Mouse (Mus musculus) right cerebral cortex, postnatal 25 days (tissue): ENCODE data around the gene Gsto2.

Source experiments
- DNase-seq: peaks from one replicate; pipeline ENCODE4 v3.0.0; 2022

Gsto2 gene

DNA sequence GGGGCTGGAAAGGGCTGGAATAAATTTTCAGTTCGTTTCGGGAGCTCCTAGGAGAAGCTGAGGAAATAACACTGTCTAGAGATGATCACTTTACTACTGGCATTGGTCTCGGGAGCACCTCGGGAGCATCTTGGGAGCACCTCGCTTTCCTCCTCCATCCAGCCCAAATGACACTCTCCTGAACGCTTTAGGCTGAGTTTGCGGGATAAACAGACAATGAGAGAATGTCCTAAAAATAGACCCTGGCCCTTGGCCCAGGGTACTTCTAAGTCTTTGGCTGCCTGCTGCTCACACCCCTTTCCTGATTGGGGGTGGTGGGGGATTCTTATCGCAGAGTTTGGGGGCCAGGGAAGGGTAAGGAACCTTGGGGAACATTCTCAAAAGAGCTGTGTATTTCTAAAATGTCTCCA lies 54.6 kb downstream of the Gsto2 start:
- no peak for DNase-seq

DNA sequence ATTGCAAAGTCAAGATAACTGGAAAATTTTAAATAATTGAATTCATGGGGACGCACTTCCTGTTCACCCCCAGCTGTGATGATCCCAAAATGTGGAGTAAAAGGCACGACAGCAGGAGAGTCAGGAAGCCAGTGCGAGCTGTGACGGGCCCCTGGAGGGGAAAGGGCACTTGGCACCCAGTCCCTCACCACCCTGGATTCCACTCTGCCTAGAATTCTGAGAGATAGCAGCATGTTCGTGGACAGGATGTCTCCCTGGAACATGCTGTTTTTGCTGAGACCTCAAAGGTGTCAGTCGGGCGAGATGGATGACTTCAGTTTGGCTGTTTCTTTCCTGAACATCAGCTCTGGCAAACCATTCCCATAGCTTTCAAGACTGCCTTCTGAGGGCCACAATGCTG lies 60.5 kb downstream of the Gsto2 start:
- DNase-seq, result no peak

- DNase-seq, result no peak
Measured at GRCm38 (mm10) chr19:47927032-47927431, 61.7 kb downstream of the Gsto2 start.

GRCm38 (mm10) chr19:47929043-47929442 lies 63.7 kb downstream of the Gsto2 start:
- DNase-seq, result no peak

GRCm38 (mm10) chr19:47931982-47932638 lies 66.8 kb downstream of the Gsto2 start:
- DNase-seq, result no peak

- DNase-seq, result no peak
Measured at GRCm38 (mm10) chr19:47934146-47934545, 68.8 kb downstream of the Gsto2 start.

DNA sequence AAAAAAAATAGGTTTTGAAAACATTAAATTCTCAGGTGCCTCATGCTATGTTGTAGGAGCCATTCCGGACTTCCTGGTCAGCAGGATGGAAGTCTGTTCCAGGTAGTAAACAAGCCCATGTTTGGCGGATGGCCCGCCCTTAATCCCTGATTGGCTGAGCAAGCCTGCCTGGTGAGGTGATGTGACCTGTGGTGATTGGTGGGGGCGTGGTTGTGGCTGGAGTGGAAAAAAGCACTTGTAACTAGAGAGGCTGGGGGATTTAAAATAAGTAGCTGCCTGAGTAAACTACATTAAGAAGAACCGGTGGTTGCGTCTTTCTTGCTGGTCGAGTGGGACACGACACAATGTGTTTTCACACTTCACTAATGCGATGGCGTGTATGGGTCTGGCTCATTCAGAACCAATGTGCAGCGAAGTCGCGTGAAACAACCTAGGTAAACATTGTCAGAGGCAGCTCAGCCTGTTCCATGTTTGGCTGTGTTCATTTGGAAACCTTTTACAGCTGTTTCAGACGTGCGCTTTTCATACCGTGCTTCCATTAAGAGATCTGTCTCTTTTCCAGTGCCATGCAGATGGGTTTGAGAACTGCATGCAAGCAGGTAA lies 69.4 kb downstream of the Gsto2 start:
- no peak for DNase-seq

GRCm38 (mm10) chr19:47935530-47935929 lies 70.2 kb downstream of the Gsto2 start:
- no peak for DNase-seq
